Mouse (Mus musculus) kidney, adult 2 months (tissue): Measurements from ENCODE around the gene Mc1r.

Experiments
- CTCF ChIP-seq: fragments of 200-500 bp; conservative IDR thresholded peaks from 2 replicates; pipeline ENCODE4 v1.5.1; 2011; ENCODE audit warnings: low read depth, mild to moderate bottlenecking, control low read depth, low read length, moderate library complexity, mixed read lengths; ENCODE audit not compliant: insufficient read depth, insufficient read length
- POLR2A ChIP-seq: fragments of 200-500 bp; IDR thresholded peaks from one replicate; pipeline ENCODE4 v1.6.1; 2011; ENCODE audit warnings: low read depth, low read length, control low read depth

GRCm38 (mm10) chr8:123428343-123428893 lies 21.5 kb downstream of the Mc1r start:
- TF ChIP-seq POLR2A (no peak), CTCF (no peak)
